Mouse (Mus musculus) embryonic fibroblast, embryonic 13.5 days (primary cell): Measurements from ENCODE around the gene Fam83b. TPM values are rescaled to one million over a fixed set of nuclear protein-coding genes. Genes with fewer than 3 reads are reported as not detected.
A peak's percentile ranks its signal among the peaks of the same experiment; 100 is the strongest.

Experiments
- H3K27ac ChIP-seq: 2 replicates; pipeline ENCODE4 v1.5.1; 2012; ENCODE audit warnings: low read length, control low read depth, inconsistent platforms; ENCODE audit not compliant: insufficient read depth
- H3K4me1 ChIP-seq: 2 replicates; pipeline ENCODE4 v1.6.1; 2011; ENCODE audit warnings: low read length; ENCODE audit not compliant: control insufficient read depth, insufficient read depth
- H3K4me3 ChIP-seq: 2 replicates; pipeline ENCODE4 v1.5.1; 2011; ENCODE audit warnings: mild to moderate bottlenecking, control low read depth, low read length; ENCODE audit not compliant: insufficient read depth
- CTCF ChIP-seq: IDR thresholded peaks from 2 replicates; pipeline ENCODE4 v1.5.1; 2011; ENCODE audit warnings: mild to moderate bottlenecking, control low read depth, low read length, moderate library complexity, borderline replicate concordance; ENCODE audit not compliant: insufficient read depth
- POLR2A ChIP-seq: IDR thresholded peaks from 2 replicates; pipeline ENCODE4 v1.6.1; 2011; ENCODE audit warnings: low read depth, mild to moderate bottlenecking, control low read depth, low read length, moderate library complexity
- polyA plus RNA-seq: library from polyadenylated mRNA; stranded (reverse); fragments of >200 nt; gene quantifications from 2 replicates; pipeline ENCODE4 v1.2.4, GENCODE M21; 2011; ENCODE audit warnings: low read depth; ENCODE audit not compliant: missing spikeins, insufficient read length

The Fam83b gene
- not detected in 2 replicates for polyA plus RNA-seq

DNA sequence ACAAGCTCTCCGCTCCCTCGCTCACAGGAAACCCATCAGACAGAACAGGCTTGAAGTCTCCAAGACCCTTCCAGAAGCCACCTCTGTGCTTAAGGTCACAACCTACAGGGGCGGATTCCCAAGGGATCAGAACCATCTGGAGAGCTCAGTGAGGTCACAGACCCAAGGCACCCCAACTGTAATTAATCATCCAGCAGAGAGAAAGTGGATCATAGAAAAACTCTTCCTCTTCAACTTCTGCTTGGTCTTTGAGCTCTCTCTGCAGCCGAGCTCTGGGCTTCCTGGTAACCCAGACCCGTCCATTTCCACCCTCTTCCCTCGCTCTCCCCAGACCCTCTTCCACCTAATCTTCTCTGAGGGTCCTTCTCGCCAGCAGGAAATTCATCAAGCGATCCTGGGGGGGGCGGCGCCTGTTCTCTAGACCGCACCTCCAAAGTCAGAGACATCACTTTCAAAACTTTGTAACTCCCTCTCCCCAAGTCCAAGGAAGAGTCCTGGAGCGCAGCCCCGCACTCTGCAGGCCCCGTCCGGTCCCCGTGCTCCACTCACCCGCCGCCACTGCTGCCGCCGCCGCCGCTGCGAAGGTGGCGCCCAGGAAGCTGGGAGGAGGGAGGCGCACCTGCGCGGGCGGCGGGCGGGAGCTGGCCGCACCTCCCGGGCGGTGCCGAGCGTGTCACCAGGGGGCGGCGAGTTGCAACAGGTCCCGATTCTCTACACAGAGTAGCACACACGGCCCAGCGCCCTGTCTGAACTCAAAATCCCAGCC lies at the start of gene Fam83b:
Gene Fam83b (minus strand): TSS at position 602 of the 766 bp plus-strand sequence.
- no peak for TF ChIP-seq POLR2A
- no peak for TF ChIP-seq CTCF
- Histone ChIP-seq H3K4me3 (peak within 1 kb of the TSS; percentile 42), H3K27ac (no peak within 1 kb of the TSS), H3K4me1 (no peaks in the 10 kb centered on the region; the same call in 1 of the 2 replicates)

DNA sequence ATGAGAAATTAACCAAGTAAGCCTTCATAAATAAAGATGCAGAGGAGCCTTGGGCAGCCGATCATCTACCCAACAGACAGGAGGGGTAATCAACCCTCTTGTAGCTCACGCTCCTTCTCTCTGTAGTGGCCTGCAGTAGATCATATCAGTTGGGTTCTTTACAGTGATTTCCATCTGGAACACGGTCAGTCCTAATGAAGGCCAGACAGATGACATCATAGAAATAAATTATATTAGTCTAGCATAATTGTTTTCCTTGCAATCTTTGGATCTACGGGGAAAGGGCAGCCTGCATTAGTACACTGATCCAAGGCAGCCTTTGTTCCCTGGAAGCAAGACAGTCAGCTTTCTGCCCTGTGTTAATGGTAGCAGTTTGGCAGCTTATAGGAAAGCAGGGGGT lies 47.2 kb upstream of the Fam83b start:
- H3K27ac ChIP-seq, result no peak overlapping the region
- H3K4me1 ChIP-seq, result no peaks in the 10 kb centered on the region
- TF ChIP-seq CTCF (no peak), POLR2A (no peak)
- no peak overlapping the region for H3K4me3 ChIP-seq

DNA sequence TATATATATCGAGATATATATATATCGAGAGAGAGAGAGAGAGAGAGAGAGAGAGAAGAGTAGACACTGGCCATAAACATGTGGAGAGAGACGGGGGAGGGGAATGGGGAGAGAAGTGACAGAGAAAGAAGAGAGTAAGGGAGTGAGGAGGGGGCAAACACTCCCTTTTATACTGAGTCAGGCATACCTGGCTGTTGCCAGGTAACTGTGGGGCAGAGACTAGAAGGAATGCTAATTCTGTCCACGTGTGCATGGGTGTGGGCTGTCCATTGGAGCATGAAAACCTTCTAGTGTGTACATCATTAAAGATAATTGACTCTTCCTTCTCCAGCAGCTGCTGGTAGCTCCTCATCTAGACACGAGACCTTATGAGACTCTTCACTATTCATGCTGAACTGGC lies 36.8 kb upstream of the Fam83b start:
- no peak for TF ChIP-seq POLR2A
- TF ChIP-seq CTCF, result no peak
- no peak overlapping the region for H3K4me3 ChIP-seq
- H3K27ac ChIP-seq, result no peak overlapping the region

DNA sequence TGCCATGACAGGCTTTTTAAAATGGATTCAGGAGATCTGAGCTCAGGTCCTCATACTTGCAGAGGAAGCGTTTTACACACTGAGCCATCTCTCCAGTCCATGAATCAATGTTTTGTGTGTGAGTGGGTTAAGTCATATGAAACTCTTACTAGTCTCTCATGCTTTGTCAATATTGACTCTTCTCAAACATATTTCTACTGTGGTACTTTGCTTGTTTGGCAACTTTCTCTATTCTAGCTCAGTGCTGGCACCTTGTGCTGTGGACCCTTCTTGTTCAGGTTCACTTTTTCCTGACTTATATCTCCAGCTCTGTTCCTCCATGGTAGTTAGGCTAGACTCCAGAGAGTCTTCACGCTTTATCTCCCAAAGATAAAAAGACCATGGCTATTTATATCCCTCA lies 36.0 kb upstream of the Fam83b start:
- TF ChIP-seq CTCF (no peak), POLR2A (no peak)
- Histone ChIP-seq H3K27ac (no peak overlapping the region), H3K4me1 (no peaks in the 10 kb centered on the region), H3K4me3 (no peak overlapping the region)

More for the DNA sequence above, 36.8 kb upstream of the Fam83b start:
- no peaks in the 10 kb centered on the region for H3K4me1 ChIP-seq

DNA sequence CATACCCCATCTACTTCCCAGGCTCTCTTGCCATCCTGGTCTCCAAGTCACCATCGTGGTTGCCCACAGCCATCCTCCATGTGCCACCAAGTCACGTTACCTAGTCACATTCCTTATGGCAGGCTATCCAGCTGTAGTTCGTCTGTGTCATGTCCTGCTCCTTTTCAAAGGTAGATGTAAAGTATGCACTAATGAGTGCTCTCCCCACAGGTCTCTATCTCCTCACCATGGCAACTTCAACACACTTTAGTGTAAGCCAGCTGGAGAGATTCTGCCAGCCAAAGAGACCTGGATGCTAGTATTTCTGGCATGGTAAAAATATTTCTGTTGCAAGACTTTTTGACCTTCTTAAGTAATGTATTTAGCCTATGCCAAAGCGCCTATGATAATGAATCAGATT lies 30.5 kb upstream of the Fam83b start:
- Histone ChIP-seq H3K4me3 (no peak overlapping the region), H3K4me1 (no peaks in the 10 kb centered on the region)
- TF ChIP-seq POLR2A, result no peak

DNA sequence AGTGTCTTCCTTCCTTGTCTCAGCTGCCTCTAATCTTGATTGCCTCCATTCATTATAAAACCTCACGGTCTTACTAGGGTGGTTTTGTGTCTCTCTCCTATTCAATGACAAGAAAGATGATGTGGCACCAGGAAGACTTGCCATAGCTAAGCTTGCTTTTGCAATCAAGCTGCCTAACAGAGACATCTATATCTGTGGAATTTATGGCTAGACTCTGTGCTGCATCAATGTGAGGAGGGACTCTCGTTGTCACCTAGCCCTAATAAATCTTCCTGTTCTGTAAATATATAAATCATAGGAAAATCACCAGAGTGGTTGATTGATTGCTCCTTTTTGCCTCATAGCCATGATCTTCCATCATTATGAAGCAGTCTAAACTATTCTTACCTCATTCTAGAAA lies 26.9 kb upstream of the Fam83b start:
- Histone ChIP-seq H3K27ac (no peak overlapping the region), H3K4me3 (no peak overlapping the region), H3K4me1 (no peaks in the 10 kb centered on the region)
- TF ChIP-seq CTCF (no peak), POLR2A (no peak)

More for the DNA sequence above, 30.5 kb upstream of the Fam83b start:
- H3K27ac ChIP-seq, result no peak overlapping the region

DNA sequence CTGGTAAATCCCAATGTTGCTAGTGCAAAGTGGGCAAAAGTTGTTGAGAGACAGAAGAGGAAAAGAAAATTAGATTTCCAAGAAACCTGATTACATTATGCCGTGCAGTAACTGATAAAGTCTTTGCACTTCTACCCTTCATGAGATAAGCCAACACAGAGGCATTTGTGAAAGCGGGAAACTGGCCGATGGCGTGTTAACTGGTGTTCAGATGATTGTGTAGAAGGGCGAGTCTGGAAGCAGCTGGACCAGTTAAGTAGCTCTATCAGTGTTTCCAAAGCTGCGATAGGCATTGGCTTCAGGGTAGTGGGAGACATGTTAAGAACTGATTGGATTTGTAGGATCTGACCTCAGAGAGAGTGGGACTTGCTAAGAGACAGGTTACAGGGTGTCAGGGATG lies 17.0 kb upstream of the Fam83b start:
- Histone ChIP-seq H3K27ac (no peak overlapping the region), H3K4me3 (no peak overlapping the region), H3K4me1 (no peaks in the 10 kb centered on the region)
- no peak for TF ChIP-seq POLR2A
- TF ChIP-seq CTCF, result no peak

DNA sequence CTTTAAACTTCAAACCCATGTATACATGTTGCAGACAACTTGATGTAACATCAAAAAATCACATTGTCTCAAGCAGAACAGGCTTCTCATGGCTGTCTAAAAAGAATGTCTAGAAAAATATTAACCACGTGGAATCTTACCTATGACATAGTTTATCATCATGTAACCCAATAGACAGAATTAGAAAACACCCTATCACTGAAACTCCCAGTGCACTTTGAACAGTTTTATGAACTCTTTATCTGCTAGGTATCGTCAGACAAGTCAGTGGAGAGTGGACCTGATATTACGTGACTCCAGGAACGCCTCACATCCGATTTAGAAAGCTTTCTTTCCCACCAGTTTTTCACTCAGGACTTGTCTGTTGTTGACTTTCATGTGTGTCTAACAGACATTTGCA lies 15.1 kb upstream of the Fam83b start:
- Histone ChIP-seq H3K4me1 (no peaks in the 10 kb centered on the region), H3K27ac (no peak overlapping the region), H3K4me3 (no peak overlapping the region)
- no peak for TF ChIP-seq POLR2A
- TF ChIP-seq CTCF, result no peak

DNA sequence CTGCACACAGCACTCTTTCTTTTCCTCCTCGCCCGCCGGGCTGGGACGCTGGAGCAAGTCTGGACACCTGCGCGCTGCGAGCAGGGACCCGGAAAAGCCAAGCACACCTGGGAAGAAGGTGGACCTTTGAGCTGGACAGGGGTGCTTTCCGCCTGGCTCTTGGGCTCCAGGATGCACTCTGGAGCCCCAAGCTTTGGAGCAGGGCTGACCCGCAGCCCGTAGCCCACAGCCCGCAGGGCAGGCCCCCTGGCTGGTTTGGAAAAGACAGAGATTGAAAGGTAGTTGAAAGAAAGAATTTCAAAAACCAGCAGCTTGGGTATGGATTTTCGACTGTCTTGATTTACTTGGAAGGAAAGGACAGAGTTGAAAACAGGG lies 352 bp upstream of the Fam83b start:
- Histone ChIP-seq H3K4me3 (peak overlapping the region; percentile 42), H3K27ac (no peak overlapping the region), H3K4me1 (no peaks in the 10 kb centered on the region; the same call in 1 of the 2 replicates)
- no peak for TF ChIP-seq CTCF
- TF ChIP-seq POLR2A, result no peak

DNA sequence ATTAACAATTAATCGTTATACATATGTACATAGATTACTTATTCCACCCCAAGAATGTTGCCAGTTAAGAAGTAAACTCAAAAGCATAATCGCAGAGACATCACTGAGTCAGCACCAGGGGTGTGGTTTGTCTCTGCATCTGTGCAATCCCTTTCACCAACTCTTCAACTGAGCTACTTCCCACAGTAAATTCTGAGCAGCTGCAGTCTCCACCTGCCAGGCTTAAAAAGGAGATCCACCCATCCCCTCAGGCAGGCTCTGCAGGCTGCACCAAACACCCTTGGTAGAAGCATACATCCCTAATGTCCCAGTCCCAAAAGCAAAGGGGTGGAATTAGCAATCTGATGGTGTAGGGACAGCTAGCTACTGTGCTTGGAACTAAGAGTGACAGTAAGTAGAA lies 1.3 kb downstream of the Fam83b start:
- Histone ChIP-seq H3K4me1 (no peaks in the 10 kb centered on the region; the same call in 1 of the 2 replicates), H3K4me3 (no peak overlapping the region), H3K27ac (no peak overlapping the region)
- TF ChIP-seq CTCF, result no peak
